Mouse (Mus musculus) liver, postnatal 0 days (tissue): ENCODE measurements around the gene Gm44805.
A peak's percentile ranks its signal among the peaks of the same experiment; 100 is the strongest.

Experiments
- CTCF ChIP-seq: sonication (generic); IDR thresholded peaks from 2 replicates; pipeline ENCODE4 v1.5.1; 2016; ENCODE audit warnings: antibody characterized with exemption, low read depth
- EP300 ChIP-seq: IDR thresholded peaks from 2 replicates; pipeline ENCODE4 v1.6.1; 2016; ENCODE audit warnings: antibody characterized with exemption, low read depth, mild to moderate bottlenecking

DNA sequence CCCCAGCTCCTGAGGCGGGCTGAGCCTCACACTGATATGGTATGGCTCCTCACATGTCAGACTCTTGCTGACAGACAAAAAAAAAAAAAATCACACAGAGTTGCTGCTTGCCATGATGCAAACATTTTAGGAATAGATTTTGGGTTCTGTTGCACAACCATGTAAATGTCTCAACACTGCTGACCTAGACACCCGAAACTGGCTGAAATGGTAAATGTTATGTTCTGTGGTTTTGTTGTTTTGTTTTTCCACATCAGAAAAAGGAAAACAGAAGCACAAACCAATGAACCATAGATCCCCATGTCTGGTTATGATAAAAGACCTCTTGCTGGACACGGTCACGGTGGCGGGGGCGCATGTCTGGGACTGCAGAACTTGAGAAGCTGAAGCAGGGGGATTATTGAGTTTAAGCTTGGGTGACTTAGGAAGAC is 2.6 kb upstream of the Gm44805 start:
- no peak for TF ChIP-seq CTCF
- TF ChIP-seq EP300 = peak; percentile 79; the same call in 1 of the 2 replicates
